Mouse (Mus musculus) limb, embryonic 14.5 days (tissue): Measurements from ENCODE around the gene Gad1. TPM values are rescaled to one million over a fixed set of nuclear protein-coding genes. Genes with fewer than 3 reads are reported as not detected.
A peak's percentile ranks its signal among the peaks of the same experiment; 100 is the strongest.

Source experiments
- ATAC-seq: fragments of 200-750 bp; cut with Nextera tagmentation; 2 replicates; pipeline ENCODE4 v1.8.0; 2017; ENCODE audit warnings: low read depth, moderate number of reproducible peaks, moderate TSS enrichment; ENCODE audit not compliant: low FRiP score
- DNase-seq: peaks from one replicate; pipeline ENCODE4 v3.0.0-alpha.2; 2015; ENCODE audit warnings: low spot score
- H3K27ac ChIP-seq: fragments of 300-500 bp; sonication (generic); replicated peaks from 2 replicates; pipeline ENCODE4 v1.5.1; 2014; ENCODE audit warnings: low read depth, mild to moderate bottlenecking, low read length, moderate library complexity, mixed read lengths
- H3K27me3 ChIP-seq: fragments of 300-500 bp; sonication (generic); 2 replicates; pipeline ENCODE4 v1.6.1; 2014; ENCODE audit warnings: low read length, mixed read lengths; ENCODE audit not compliant: control insufficient read depth, insufficient read depth
- H3K36me3 ChIP-seq: fragments of 300-500 bp; sonication (generic); 2 replicates; pipeline ENCODE4 v1.6.1; 2014; ENCODE audit warnings: mild to moderate bottlenecking, low read length, moderate library complexity, mixed read lengths; ENCODE audit not compliant: control insufficient read depth, insufficient read depth
- H3K4me1 ChIP-seq: fragments of 300-500 bp; sonication (generic); 2 replicates; pipeline ENCODE4 v1.6.1; 2014; ENCODE audit warnings: antibody characterized with exemption, low read length, mixed read lengths; ENCODE audit not compliant: control insufficient read depth, insufficient read depth
- H3K4me2 ChIP-seq: fragments of 300-500 bp; sonication (generic); replicated peaks from 2 replicates; pipeline ENCODE4 v1.6.1; 2014; ENCODE audit warnings: low read depth, mild to moderate bottlenecking, low read length, moderate library complexity; ENCODE audit not compliant: severe bottlenecking
- H3K4me3 ChIP-seq: fragments of 300-500 bp; sonication (generic); replicated peaks from 2 replicates; pipeline ENCODE4 v1.5.1; 2014; ENCODE audit warnings: low read length
- H3K9ac ChIP-seq: fragments of 300-500 bp; sonication (generic); 2 replicates; pipeline ENCODE4 v1.6.1; 2014; ENCODE audit warnings: mild to moderate bottlenecking, low read depth, low read length, moderate library complexity; ENCODE audit not compliant: severe bottlenecking
- H3K9me3 ChIP-seq: fragments of 300-500 bp; sonication (generic); 2 replicates; pipeline ENCODE4 v1.6.1; 2016; ENCODE audit warnings: low read length; ENCODE audit not compliant: control insufficient read depth
- POLR2A ChIP-seq: fragments of 200-500 bp; IDR thresholded peaks from 2 replicates; pipeline ENCODE4 v1.8.0; 2012; ENCODE audit warnings: inconsistent platforms, mild to moderate bottlenecking, moderate library complexity, borderline replicate concordance; ENCODE audit not compliant: insufficient read depth, insufficient read length; ENCODE audit errors: extremely low read depth
- WGBS: fragments of 180-500 bp; shearing (Covaris S2); extraction: QIAGEN DNeasy Blood & Tissue Kit; methylation state at CpG from one replicate; pipeline ENCODE4 v1.1.7; 2014; 5-methylcytosine and 5-hydroxymethylcytosine counted together
- polyA plus RNA-seq, 2 experiments: library from polyadenylated mRNA; depleted of rRNA in 1 of 2; stranded (reverse) in 1 of 2; unstranded in 1 of 2; fragments of >200 nt; fragmentation: Nextera tagmentation in 1 of 2; extraction: Ambion mirVana in 1 of 2; gene quantifications; 2 replicates each; pipeline versions ENCODE4 v1.2.1 to v1.2.3; 2012 to 2014

Gene Gad1
- 0.51 and 0.91 TPM in 2 replicates for polyA plus RNA-seq (2012; rRNA removed)
- polyA plus RNA-seq (2014; fragmentation: Nextera tagmentation; extraction: Ambion mirVana): 0.37 and 0.39 TPM in 2 replicates

DNA sequence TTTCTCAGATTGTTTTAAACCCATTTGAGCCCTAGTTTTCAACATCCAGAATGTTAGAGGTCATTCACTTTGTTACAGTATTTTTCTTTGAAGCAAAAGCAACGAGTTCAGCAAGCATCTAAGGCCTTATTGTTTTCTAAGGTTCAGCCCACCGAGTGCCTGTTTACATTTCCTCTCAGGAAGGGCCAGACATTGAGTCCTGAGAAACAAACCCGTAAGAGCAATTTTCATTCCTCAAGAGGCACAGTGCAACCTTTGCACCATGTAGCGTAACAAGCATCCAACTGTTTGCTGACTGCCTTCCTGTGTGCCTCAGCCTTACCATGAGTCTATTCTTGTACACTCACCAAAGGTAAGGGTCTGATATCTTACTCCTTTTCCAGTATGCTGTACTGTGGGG lies at the start of gene Gad1:
Gad1 (plus strand) TSS at position 301 of the 400 bp plus-strand sequence.
- H3K27ac ChIP-seq: no peak within 1 kb of the TSS
- no peaks in the 10 kb centered on the region for H3K36me3 ChIP-seq
- no peak within 1 kb of the TSS for H3K9ac ChIP-seq
- no peaks in the 10 kb centered on the region for H3K27me3 ChIP-seq
- H3K9me3 ChIP-seq: no peaks in the 10 kb centered on the region
- H3K4me1 ChIP-seq: no peaks in the 10 kb centered on the region
- H3K4me3 ChIP-seq: no peak within 1 kb of the TSS
- no peak for DNase-seq
- no peak within 1 kb of the TSS for H3K4me2 ChIP-seq
- 53% methylated on average over 4 of the region's 4 CpGs for WGBS
- no peak for TF ChIP-seq POLR2A
- ATAC-seq: no peak

DNA sequence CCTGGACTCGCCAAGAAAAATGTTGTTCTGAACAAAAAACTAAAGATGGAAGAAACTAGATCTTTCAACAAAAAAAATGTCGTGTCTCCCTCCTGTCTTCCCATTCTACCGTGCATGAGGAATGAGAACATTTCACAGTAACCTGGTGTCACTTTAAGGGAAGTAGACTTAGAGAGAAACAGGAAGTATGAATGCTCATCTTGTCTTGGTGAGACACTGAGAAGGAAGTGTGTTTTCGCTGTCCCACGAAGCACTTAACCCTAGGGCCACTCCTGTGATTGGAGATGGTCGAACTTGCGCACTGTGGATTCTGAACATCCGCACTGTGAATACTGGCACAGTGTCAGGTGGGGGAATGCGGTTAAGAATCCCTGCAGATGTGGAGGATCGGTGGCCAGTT lies 49.4 kb upstream of the Gad1 start:
- no peak for DNase-seq
- no peak overlapping the region for H3K4me2 ChIP-seq
- H3K4me1 ChIP-seq: peaks cover under 1% of the 10 kb centered on the region; the same call in 1 of the 2 replicates
- no peak for ATAC-seq
- no peak overlapping the region for H3K9ac ChIP-seq
- H3K9me3 ChIP-seq: no peaks in the 10 kb centered on the region
- H3K4me3 ChIP-seq: no peak overlapping the region
- H3K36me3 ChIP-seq: no peaks in the 10 kb centered on the region
- no peak overlapping the region for H3K27ac ChIP-seq
- H3K27me3 ChIP-seq: no peaks in the 10 kb centered on the region
- TF ChIP-seq POLR2A: no peak
- 86% methylated on average over 10 of the region's 10 CpGs for WGBS

DNA sequence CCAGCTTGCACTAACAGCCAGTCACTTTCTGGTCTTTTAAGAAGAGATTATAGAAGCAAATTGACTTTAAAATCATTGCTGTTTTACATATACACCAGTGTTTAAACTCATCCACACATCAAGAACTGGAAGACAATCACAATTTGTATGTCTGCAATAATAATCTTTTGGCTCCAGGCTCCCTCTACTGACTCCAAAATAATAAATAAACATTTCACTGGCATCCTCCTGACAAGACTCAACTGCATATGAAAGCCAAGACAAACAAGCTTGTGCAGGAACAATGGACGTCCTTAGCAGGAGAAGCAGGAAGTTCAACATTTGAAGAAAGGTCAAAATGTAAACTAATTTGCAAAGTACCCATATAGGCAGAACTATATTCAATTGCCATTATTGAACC lies 47.6 kb upstream of the Gad1 start:
- Histone ChIP-seq H3K27me3 (no peaks in the 10 kb centered on the region), H3K4me2 (no peak overlapping the region), H3K4me1 (peaks cover 5% of the 10 kb centered on the region; the same call in 1 of the 2 replicates), H3K4me3 (no peak overlapping the region), H3K36me3 (no peaks in the 10 kb centered on the region), H3K27ac (no peak overlapping the region), H3K9ac (no peak overlapping the region), H3K9me3 (no peaks in the 10 kb centered on the region)
- DNase-seq (no peak), ATAC-seq (no peak)
- no peak for TF ChIP-seq POLR2A
- 34% methylated on average over 1 of the region's 1 CpGs for WGBS

DNA sequence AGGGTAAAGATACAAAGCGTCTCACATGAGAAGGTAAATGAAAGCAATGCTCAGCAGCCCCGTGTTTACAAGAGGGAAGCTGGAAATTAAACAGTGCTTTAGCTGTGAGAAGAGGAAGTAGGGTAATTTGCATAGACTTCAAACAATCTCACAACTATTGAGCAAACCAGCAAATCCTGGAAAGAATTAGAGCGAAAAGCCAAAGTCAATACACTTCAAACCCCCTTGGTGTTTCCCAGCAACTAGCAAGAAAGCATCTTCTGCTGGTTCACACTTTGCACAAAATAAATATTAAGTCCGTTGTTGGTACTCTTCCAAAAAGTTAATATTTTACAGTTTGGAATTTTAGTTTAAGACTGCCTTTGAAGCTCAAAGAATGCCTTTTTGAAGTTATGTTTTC lies 47.0 kb upstream of the Gad1 start:
- no peak for TF ChIP-seq POLR2A
- Histone ChIP-seq H3K9ac (no peak overlapping the region), H3K36me3 (no peaks in the 10 kb centered on the region), H3K4me3 (no peak overlapping the region), H3K9me3 (no peaks in the 10 kb centered on the region), H3K27ac (no peak overlapping the region), H3K4me1 (peaks cover 5% of the 10 kb centered on the region; the same call in 1 of the 2 replicates), H3K27me3 (no peaks in the 10 kb centered on the region), H3K4me2 (no peak overlapping the region)
- no peak for ATAC-seq
- WGBS: 24% methylated on average over 4 of the region's 4 CpGs
- DNase-seq: no peak

DNA sequence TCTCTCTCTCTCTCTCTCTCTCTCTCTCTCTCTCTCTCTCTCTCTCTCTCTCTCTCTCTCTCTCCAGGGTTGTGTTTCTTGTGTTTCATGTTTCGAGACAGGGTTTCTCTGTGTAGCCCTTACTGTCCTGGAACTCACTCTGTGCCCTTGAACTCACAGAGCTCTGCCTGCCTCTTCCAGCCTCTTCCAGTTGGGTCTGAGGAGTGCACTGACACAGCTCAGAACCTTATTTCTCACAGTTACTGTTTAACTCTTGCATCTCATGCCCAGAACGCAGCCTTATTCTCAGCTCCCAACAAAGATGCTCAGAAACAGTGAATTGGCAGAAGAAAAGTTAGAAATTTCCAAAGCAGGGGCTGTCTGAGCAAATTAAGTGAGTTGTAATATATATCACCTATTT lies 46.5 kb upstream of the Gad1 start:
- Histone ChIP-seq H3K9me3 (no peaks in the 10 kb centered on the region), H3K9ac (no peak overlapping the region), H3K4me1 (peaks cover 5% of the 10 kb centered on the region; the same call in 1 of the 2 replicates), H3K4me2 (no peak overlapping the region), H3K36me3 (no peaks in the 10 kb centered on the region), H3K27me3 (no peaks in the 10 kb centered on the region), H3K27ac (no peak overlapping the region), H3K4me3 (no peak overlapping the region)
- DNase-seq (no peak), ATAC-seq (no peak)
- no peak for TF ChIP-seq POLR2A
- 68% methylated on average over 2 of the region's 2 CpGs for WGBS

DNA sequence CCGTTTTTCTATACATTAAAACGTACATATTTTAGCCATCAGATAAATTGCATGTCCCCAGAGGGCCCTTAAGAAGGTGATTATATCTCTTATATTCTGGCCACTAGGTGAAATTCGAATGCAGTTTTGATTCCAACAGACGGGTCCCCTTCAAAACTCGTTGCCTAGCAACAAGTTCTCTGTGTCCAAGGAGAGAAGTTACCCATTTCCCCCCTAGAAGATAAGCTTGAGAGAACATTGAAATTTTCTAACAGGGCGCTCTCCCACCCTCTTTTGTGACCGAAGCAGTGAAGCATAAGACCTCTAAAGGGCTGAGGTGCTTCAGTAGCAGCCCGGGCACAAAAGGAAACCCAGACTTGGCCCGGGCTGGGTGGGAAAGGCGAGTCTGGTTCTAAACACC lies 44.4 kb upstream of the Gad1 start, which contains the start of gene Erich2:
Erich2 (plus strand) TSS at position 324 of the 400 bp plus-strand sequence.
- WGBS: 15% methylated on average over 10 of the region's 10 CpGs
- no peaks in the 10 kb centered on the region for H3K27me3 ChIP-seq
- H3K4me3 ChIP-seq: peak within 1 kb of the TSS; percentile 57
- peak within 1 kb of the TSS; percentile 55 for H3K9ac ChIP-seq
- DNase-seq (no peak), ATAC-seq (no peak)
- no peaks in the 10 kb centered on the region for H3K9me3 ChIP-seq
- peaks cover 5% of the 10 kb centered on the region; the same call in 1 of the 2 replicates for H3K4me1 ChIP-seq
- no peak within 1 kb of the TSS for H3K27ac ChIP-seq
- H3K36me3 ChIP-seq: no peaks in the 10 kb centered on the region
- TF ChIP-seq POLR2A: no peak
- H3K4me2 ChIP-seq: peak within 1 kb of the TSS; percentile 84
